Mouse (Mus musculus) E14TG2a.4 (cell line): Measurements from ENCODE around the gene Hdac8.

ENCODE experiments used
- CTCF ChIP-seq: conservative IDR thresholded peaks from 2 replicates; pipeline ENCODE4 v1.5.1; 2014; ENCODE audit warnings: low read length
- NANOG ChIP-seq: IDR thresholded peaks from 2 replicates; pipeline ENCODE4 v1.6.1; 2014; ENCODE audit warnings: borderline replicate concordance, low read length, mixed read lengths
- POU5F1 ChIP-seq: IDR thresholded peaks from 2 replicates; pipeline ENCODE4 v1.6.1; 2014; ENCODE audit warnings: low read length, borderline replicate concordance

DNA sequence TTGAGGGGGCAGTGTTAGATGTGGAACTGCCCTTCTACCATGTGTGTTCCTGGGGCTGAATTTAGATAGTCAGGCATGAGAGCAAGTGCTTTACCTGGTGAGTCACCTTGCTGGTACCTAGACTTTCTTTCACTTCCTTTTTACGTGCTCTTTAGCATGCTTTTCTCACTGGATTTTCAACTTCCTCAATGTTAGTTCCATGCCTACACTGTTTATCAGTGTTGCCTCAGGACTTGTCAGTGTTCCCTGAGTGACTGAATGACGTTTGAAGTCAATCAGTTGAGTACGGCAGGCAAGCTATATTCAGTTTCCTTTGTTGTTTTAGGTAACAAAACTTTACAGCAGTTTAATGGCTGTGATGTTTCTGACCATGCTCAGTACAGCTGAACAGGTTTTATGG lies 120.4 kb downstream of the Hdac8 start:
- TF ChIP-seq CTCF (no peak), POU5F1 (no peak), NANOG (no peak)
